Mouse (Mus musculus) ovary, postnatal 10 days (tissue): Measurements from ENCODE around the gene Sar1a.

Source experiments
- DNase-seq: peaks from one replicate; pipeline ENCODE4 v3.0.0; 2022; ENCODE audit warnings: low spot score

Gene Sar1a

DNA sequence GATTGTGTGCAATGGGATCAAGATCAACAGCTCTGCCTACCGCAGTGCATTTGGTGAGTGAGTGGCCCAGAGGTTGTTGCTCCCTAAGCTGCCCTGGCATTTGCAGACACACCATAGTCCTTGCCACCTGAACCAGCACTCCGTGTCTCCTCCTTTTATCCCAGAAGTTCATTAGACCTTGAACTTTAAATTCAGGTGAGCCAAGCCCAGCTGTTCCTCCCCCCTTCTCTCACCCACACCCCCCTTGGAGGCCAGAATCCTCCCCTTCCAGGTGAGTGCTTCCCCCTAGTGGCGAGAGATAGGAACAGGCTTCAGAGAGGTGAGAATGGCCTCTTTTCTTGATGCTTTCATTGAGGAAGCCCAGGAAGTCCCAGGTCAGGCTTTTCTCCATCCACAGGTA is 54.3 kb downstream of the Sar1a start:
- DNase-seq, result no peak

- DNase-seq, result no peak
Measured at GRCm38 (mm10) chr10:61736671-61737078, 56.6 kb downstream of the Sar1a start.

- DNase-seq, result no peak
Measured at GRCm38 (mm10) chr10:61737537-61737936, 57.4 kb downstream of the Sar1a start.

DNA sequence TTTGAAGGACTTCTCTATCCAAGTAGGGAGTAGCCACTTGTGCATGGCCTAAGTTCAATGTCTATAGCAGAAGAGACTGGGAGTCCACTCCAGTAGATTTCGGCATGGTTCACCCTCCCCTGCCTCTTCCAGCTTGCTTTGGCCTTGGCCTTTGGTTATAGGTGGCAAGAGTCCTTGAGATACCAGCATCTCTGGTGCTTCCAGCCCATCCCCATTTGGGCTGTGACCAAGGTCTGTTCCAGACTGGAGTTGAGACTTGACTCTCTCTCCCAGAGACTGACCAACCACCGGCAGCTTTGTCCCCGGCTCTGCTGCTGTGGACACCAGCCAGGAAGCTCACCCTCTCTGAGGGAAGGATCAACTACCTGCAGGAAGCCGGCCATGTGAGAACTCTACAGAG is 58.0 kb downstream of the Sar1a start:
- DNase-seq, result no peak

DNA sequence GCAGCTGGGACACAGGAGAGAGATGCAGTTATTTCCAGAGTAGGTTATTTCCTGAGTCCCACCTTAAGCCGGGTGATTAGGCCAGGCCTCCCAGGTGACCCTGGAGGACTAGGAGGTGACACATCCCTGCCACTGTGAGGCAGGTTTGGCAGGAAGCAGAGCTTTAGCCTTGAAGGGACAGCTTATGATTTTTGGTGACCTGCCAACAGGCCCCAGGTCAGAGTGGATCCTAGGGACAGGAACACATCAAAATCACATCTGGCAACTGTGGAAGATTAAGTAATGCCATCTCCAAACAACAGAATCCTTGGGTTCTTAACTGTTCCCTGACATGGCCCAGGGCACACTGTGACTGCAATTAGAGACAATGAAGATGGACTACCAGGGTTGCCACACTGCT is 61.2 kb downstream of the Sar1a start:
- no peak for DNase-seq

DNA sequence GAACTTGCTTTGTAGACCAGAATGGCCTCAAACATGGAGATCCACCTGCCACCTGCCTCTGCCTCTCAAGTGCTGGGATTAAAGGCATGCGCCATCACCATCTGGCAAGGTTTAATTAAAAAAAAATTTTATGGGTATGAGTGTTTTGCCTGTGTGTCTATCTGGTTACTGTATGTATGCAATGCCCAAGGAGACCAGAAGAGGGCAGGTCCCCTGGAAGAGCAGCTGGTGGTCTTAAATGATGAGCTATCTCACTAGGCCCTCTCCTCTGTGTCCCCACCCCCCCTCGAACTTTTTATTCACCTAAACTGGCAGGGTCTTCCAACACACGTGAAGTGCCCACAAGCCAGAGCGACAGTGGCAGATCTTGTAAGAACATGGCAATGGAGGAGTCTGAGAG is 61.8 kb downstream of the Sar1a start:
- no peak for DNase-seq

- no peak for DNase-seq
Measured at GRCm38 (mm10) chr10:61742336-61742735, 62.2 kb downstream of the Sar1a start.
